Mouse (Mus musculus) small intestine, adult 2 months (tissue): ENCODE results near the gene Fgd3. TPM values are rescaled to one million over a fixed set of nuclear protein-coding genes. Genes with fewer than 3 reads are reported as not detected.

Experiments
- H3K27ac ChIP-seq: fragments of 200-500 bp; 2 replicates; pipeline ENCODE4 v1.5.1; 2012; ENCODE audit warnings: low read depth, low read length, control low read depth, inconsistent platforms; ENCODE audit not compliant: insufficient read depth
- H3K27me3 ChIP-seq: fragments of 200-500 bp; 2 replicates; pipeline ENCODE4 v1.6.1; 2012; ENCODE audit warnings: mild to moderate bottlenecking, moderate library complexity, low read length, inconsistent platforms; ENCODE audit not compliant: control insufficient read depth, insufficient read depth
- H3K36me3 ChIP-seq: fragments of 200-500 bp; 2 replicates; pipeline ENCODE4 v1.6.1; 2012; ENCODE audit warnings: mild to moderate bottlenecking, low read length, control low read depth, inconsistent platforms; ENCODE audit not compliant: control insufficient read depth, insufficient read depth
- H3K4me1 ChIP-seq: fragments of 200-500 bp; 2 replicates; pipeline ENCODE4 v1.6.1; 2012; ENCODE audit warnings: low read length, inconsistent platforms, mixed read lengths; ENCODE audit not compliant: control insufficient read depth, insufficient read depth, insufficient read length
- H3K4me3 ChIP-seq: fragments of 200-500 bp; 2 replicates; pipeline ENCODE4 v1.5.1; 2012; ENCODE audit warnings: low read depth, mild to moderate bottlenecking, control low read depth, inconsistent platforms, low read length, moderate library complexity
- CTCF ChIP-seq: fragments of 200-500 bp; IDR thresholded peaks from 2 replicates; pipeline ENCODE4 v1.5.1; 2012; ENCODE audit warnings: low read depth, mild to moderate bottlenecking, control low read depth, inconsistent platforms, low read length, moderate library complexity, mixed read lengths; ENCODE audit not compliant: insufficient replicate concordance, insufficient read length; ENCODE audit errors: extremely low read depth
- POLR2A ChIP-seq: fragments of 200-500 bp; IDR thresholded peaks from 2 replicates; pipeline ENCODE4 v1.6.1; 2012; ENCODE audit warnings: low read depth, mild to moderate bottlenecking, control low read depth, inconsistent platforms, low read length, moderate library complexity
- WGBS: fragments of 180-500 bp; shearing (Covaris S2); methylation state at CpG from one replicate; pipeline ENCODE4 v1.1.7; 2018; 5-methylcytosine and 5-hydroxymethylcytosine counted together
- polyA plus RNA-seq: library from polyadenylated mRNA; depleted of rRNA; stranded (reverse); fragments of >200 nt; gene quantifications from 2 replicates; pipeline ENCODE4 v1.2.3, GENCODE M21; 2012

Fgd3 gene
- polyA plus RNA-seq, 1 experiment = 2.2 TPM

DNA sequence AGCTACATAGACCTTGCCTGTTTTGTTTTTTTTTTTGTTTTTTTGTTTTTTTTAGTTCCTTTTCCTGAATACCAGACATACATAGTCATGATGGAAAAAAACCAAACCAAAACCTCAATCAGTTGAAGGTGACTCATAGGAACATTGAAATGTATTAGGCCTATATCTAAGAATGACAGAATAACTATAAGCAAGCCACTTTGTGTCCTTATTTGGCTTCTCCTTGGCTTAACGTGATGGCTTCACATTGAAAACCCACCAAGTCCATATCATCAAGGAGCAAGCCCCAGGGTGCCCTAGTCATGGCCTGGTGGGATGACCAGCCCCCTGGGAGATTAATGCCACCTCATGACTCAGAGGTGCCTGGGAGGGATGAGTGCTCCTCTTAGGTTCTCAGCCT is 19.3 kb downstream of the Fgd3 start:
- peaks cover 12% of the 10 kb centered on the region; the same call in 1 of the 2 replicates for H3K4me1 ChIP-seq
- no peaks in the 10 kb centered on the region for H3K36me3 ChIP-seq
- WGBS = 81% methylated on average over 1 of the region's 1 CpGs
- no peaks in the 10 kb centered on the region for H3K27me3 ChIP-seq
- TF ChIP-seq CTCF (no peak), POLR2A (no peak)
- H3K4me3 ChIP-seq = no peak overlapping the region
- no peak overlapping the region for H3K27ac ChIP-seq

DNA sequence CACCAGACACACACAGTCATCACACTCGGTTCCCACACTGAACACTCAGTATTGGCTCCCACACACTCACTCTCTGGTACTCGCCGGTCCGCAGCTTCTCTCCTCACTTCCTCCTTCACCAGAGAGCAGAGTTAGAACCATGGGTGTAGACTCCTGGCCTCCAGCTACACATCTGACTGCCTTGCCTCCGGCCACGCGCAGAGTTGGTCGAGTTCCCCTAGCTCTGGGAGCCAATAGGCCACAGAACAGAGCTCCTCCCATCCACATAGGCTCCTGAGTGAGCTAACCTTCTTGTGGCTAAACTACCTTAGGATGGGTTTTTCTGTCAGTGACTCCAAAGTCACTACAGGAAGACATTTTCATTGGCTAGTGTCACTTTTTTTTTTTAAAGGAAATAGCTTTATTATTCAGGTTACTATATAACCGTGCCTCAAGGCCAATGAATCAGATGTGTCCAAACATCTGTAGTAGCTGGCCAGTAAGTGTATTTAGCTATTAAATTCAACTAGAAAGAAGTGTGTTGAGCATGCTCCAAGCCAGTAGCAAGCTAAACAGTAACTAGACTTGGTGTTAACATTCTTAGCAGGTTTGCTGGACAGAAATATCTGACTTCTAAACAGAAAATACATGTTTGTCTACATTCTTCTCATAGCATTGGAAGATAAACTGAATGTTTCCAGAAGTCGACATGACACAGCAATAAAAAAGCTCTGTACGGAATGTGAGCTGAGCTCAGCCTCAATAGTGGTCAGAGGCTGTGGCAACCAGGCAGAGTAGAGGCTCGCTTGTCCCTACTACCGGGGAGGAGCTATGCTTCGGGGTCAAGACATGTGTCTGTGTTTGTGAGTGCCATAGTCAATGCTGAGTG is 21.4 kb downstream of the Fgd3 start:
- Histone ChIP-seq H3K27ac (peak overlapping the region; percentile 7; the same call in 1 of the 2 replicates), H3K4me1 (peaks cover 12% of the 10 kb centered on the region; the same call in 1 of the 2 replicates), H3K4me3 (no peak overlapping the region), H3K27me3 (no peaks in the 10 kb centered on the region), H3K36me3 (no peaks in the 10 kb centered on the region)
- TF ChIP-seq CTCF (no peak), POLR2A (peak; percentile 24; the same call in 1 of the 2 replicates)
- 15% methylated on average over 14 of the region's 14 CpGs for WGBS

DNA sequence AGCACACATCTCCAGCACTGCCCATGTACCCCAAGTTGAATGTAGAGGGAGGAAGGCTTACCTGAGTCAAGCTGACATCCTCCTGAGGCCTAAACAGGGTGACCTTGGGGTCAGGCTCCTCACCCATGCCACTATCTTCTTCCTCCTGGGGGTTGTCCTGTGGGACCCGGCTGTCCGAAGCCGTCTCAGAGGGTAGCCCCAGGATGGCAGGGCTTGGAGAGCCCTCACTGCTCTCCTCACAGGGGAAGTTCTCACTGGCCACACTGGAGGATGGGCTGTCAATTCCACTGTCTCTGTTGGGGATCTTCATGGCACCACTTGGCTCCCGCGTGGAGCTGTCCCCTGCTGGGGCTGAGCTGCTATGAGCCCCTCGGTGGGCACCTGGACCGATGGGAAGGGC is 23.8 kb downstream of the Fgd3 start:
- Histone ChIP-seq H3K27ac (no peak overlapping the region), H3K36me3 (no peaks in the 10 kb centered on the region), H3K27me3 (no peaks in the 10 kb centered on the region), H3K4me3 (no peak overlapping the region), H3K4me1 (peaks cover 12% of the 10 kb centered on the region; the same call in 1 of the 2 replicates)
- TF ChIP-seq CTCF = no peak
- TF ChIP-seq POLR2A = no peak
- 91% methylated on average over 7 of the region's 7 CpGs for WGBS

DNA sequence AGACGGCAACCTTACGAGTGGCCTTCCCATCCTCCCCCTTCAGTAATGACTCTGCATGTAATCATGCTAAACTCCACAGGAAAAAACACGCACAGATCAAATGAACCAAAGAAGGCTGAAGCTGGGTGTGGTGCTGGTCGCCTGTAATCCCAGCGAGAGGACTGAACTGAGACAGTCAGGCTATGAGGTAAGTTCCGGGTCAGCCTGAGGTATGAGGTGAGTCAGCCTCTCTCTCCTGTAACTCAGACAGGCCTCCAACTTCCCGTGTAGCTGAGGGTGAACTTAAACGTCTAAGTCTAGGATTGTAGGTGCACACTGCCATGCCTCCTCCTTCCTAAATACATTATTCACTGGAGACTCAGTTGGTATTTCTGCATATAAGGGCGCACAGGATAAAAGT is 26.0 kb downstream of the Fgd3 start:
- Histone ChIP-seq H3K27ac (no peak overlapping the region), H3K4me3 (no peak overlapping the region), H3K36me3 (no peaks in the 10 kb centered on the region), H3K27me3 (no peaks in the 10 kb centered on the region), H3K4me1 (peaks cover 8% of the 10 kb centered on the region; the same call in 1 of the 2 replicates)
- 68% methylated on average over 9 of the region's 9 CpGs for WGBS
- no peak for TF ChIP-seq POLR2A
- no peak for TF ChIP-seq CTCF

DNA sequence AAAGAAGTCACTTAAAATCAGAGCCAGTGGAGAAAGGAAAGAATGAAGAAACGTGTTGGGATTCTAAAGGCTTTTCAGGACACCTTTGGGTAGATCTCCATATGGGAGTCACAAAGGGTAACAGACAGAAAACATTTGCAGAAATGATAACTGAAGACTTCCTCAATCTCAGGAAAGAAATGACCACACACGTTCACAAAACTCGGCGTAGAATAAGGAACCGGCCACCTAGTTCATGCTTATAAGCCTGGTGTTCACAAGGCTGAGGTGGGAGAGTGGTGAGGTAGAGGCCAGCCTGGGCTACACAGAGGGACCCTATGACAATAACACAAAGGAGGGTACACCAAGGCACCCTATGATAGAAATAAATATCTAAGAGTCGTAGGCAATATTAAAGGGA is 28.2 kb downstream of the Fgd3 start:
- Histone ChIP-seq H3K27me3 (no peaks in the 10 kb centered on the region), H3K4me3 (no peak overlapping the region), H3K4me1 (peaks cover 3% of the 10 kb centered on the region; the same call in 1 of the 2 replicates), H3K36me3 (no peaks in the 10 kb centered on the region; the same call in 1 of the 2 replicates), H3K27ac (no peak overlapping the region)
- TF ChIP-seq CTCF = no peak
- no peak for TF ChIP-seq POLR2A
- 81% methylated on average over 6 of the region's 6 CpGs for WGBS

DNA sequence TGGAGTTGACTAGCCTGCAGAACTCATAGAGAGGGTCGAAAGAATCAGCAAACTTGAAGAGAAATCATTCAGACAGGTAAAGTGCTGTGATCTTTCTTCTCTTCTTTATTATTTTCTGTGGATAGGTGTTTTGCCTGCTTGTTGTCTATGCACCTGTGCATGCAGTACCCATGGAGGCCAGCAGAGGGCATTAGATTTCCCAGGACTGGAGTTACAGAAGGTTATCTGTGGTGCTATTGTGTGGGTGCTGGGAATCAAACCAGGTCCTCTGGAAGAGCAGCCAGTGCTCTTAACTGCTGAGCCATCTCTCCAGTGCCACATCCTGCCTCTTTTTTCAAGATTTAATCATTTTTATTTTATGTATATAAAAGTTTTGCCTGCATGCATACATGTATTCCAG is 28.7 kb downstream of the Fgd3 start:
- TF ChIP-seq CTCF (peak; percentile 47; the same call in 1 of the 2 replicates), POLR2A (no peak)
- no peaks in the 10 kb centered on the region for H3K27me3 ChIP-seq
- WGBS = 58% methylated on average over 1 of the region's 1 CpGs
- H3K36me3 ChIP-seq = no peaks in the 10 kb centered on the region; the same call in 1 of the 2 replicates
- H3K27ac ChIP-seq = no peak overlapping the region
- H3K4me3 ChIP-seq = no peak overlapping the region
- peaks cover 4% of the 10 kb centered on the region; the same call in 1 of the 2 replicates for H3K4me1 ChIP-seq

DNA sequence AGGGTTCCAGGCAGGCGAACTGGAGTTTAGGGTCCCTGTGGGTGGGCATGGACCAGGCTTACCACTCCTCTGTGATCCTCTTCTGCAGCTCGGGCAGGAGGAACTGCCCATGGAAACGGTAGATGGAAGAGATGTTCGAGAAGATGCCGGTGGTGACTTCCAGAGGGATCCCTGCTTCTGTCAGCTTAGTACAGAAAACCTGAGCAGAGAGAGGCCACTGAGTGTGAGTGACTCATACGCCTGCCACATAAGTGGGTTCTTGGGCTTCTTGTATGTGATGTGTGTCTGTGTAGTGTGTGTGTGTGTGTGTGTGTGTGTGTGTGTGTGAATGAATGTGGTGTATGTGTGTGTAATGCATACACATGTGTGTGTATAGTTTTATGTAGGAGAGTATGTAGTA is 32.9 kb downstream of the Fgd3 start:
- TF ChIP-seq POLR2A (no peak), CTCF (no peak)
- Histone ChIP-seq H3K27ac (no peak overlapping the region), H3K4me1 (peaks cover 4% of the 10 kb centered on the region; the same call in 1 of the 2 replicates), H3K4me3 (no peak overlapping the region), H3K36me3 (no peaks in the 10 kb centered on the region; the same call in 1 of the 2 replicates), H3K27me3 (no peaks in the 10 kb centered on the region)
- 60% methylated on average over 6 of the region's 6 CpGs for WGBS
